ENCODE assay signal across 19 mouse cellular contexts in genomic region chr8:36007724-36008123, GRCm38 (mm10).
DNase-seq lines count a peak whose midpoint lies in the region; ATAC-seq and TF ChIP-seq lines count a peak whose summit lies in the region.
"Had no signal": no experiment of that assay in that cellular context is flagged by ENCODE, and none has a peak within 500 bp of the region (broad histone marks: within the 10 kb centered on the region; RNA-seq: fewer than 3 reads in every experiment).

No protein-coding gene starts in this region.

- no peak for TF ChIP-seq CTCF in kidney, adult 2 months (conservative IDR thresholded peaks at IDR 0.05; ENCODE audit: insufficient read depth, insufficient read length, low read depth, low read length)

- H3K36me3 ChIP-seq in kidney, adult 2 months (ENCODE audit: control insufficient read depth, insufficient read depth, low read length): no peaks in the 10 kb centered on the region
- H3K36me3 ChIP-seq in kidney, embryonic 16.5 days (ENCODE audit: insufficient read depth, low read length): no peaks in the 10 kb centered on the region
- H3K36me3 ChIP-seq: embryonic facial prominence, embryonic 10.5 days; embryonic facial prominence, embryonic 12.5 days; forebrain, embryonic 15.5 days had no signal

- no peak overlapping the region for H3K9ac ChIP-seq in kidney, embryonic 16.5 days (replicated peaks; ENCODE audit: low read length)
- H3K9ac ChIP-seq: embryonic facial prominence, embryonic 12.5 days; forebrain, embryonic 13.5 days; forebrain, embryonic 15.5 days; forebrain, postnatal 0 days had no signal

- 92% methylated on average over 1 of the region's 1 CpGs for WGBS in kidney, adult 2 months
- WGBS in kidney, embryonic 16.5 days: 84% methylated on average over 1 of the region's 1 CpGs

- no peaks in the 10 kb centered on the region for H3K4me1 ChIP-seq in kidney, adult 2 months (ENCODE audit: control insufficient read depth, insufficient read depth, low read length)
- H3K4me1 ChIP-seq in kidney, embryonic 16.5 days (ENCODE audit: insufficient read depth, low read length): no peaks in the 10 kb centered on the region
- H3K4me1 ChIP-seq: embryonic facial prominence, embryonic 12.5 days had no signal

- H3K9me3 ChIP-seq in kidney, embryonic 16.5 days (ENCODE audit: low read length): no peaks in the 10 kb centered on the region
- H3K9me3 ChIP-seq: forebrain, embryonic 13.5 days; forebrain, embryonic 15.5 days had no signal

- no peak overlapping the region for H3K27ac ChIP-seq in kidney, adult 2 months (ENCODE audit: insufficient read depth, low read depth, low read length)
- no peak overlapping the region for H3K27ac ChIP-seq in kidney, embryonic 16.5 days (ENCODE audit: low read length)
- H3K27ac ChIP-seq: embryonic facial prominence, embryonic 10.5 days; embryonic facial prominence, embryonic 12.5 days; forebrain, embryonic 13.5 days; forebrain, embryonic 15.5 days had no signal

- TF ChIP-seq POLR2A in kidney, adult 2 months (IDR thresholded peaks at IDR 0.05; ENCODE audit: low read depth, low read length): no peak

- H3K27me3 ChIP-seq in kidney, adult 2 months (replicated peaks; ENCODE audit: control insufficient read depth, insufficient read depth, low read length): no peaks in the 10 kb centered on the region
- H3K27me3 ChIP-seq in kidney, embryonic 16.5 days (ENCODE audit: insufficient read depth, low read length): no peaks in the 10 kb centered on the region
- H3K27me3 ChIP-seq: embryonic facial prominence, embryonic 12.5 days; forebrain, embryonic 13.5 days; forebrain, embryonic 15.5 days had no signal

- DNase-seq in cerebellum, postnatal 10 days: peak; percentile 28 to 52
- no peak for DNase-seq in cerebellum, adult 11-12 months
- peak; percentile 26 for DNase-seq in kidney, adult 2 months
- peak; percentile 9 for DNase-seq in NIH3T3 (ENCODE audit: low read depth)
- DNase-seq in thymus, postnatal 25 days: no peak
- no peak for DNase-seq in frontal cortex, postnatal 14 days (ENCODE audit: low spot score in 2 of 2)
- DNase-seq: adrenal gland, adult 8-10 months; adrenal gland, postnatal 14 days; adrenal gland, postnatal 36 days; cerebellum, adult 18-20 months; cerebellum, adult 8-10 months; cerebellum, adult 9-11 months; cerebellum, postnatal 25 days; forebrain, postnatal 0 days had no signal

- H3K4me3 ChIP-seq in kidney, adult 2 months (ENCODE audit: insufficient read depth, low read depth, low read length): no peak overlapping the region
- no peak overlapping the region for H3K4me3 ChIP-seq in kidney, embryonic 16.5 days (ENCODE audit: low read length)
- H3K4me3 ChIP-seq: embryonic facial prominence, embryonic 10.5 days; embryonic facial prominence, embryonic 12.5 days; forebrain, embryonic 13.5 days; forebrain, embryonic 15.5 days had no signal

- no peak overlapping the region for H3K4me2 ChIP-seq in kidney, embryonic 16.5 days (replicated peaks; ENCODE audit: low read depth, low read length)
- H3K4me2 ChIP-seq: embryonic facial prominence, embryonic 12.5 days; forebrain, embryonic 13.5 days; forebrain, embryonic 15.5 days had no signal

- no peak for ATAC-seq in kidney, embryonic 16.5 days (ENCODE audit: low FRiP score, low TSS enrichment)
- ATAC-seq: forebrain, embryonic 13.5 days; forebrain, embryonic 15.5 days; forebrain, postnatal 0 days had no signal

Comparison
In these comparisons a context has a peak if more than half of its experiments do, and no peak if none do; other contexts are left out.
1. DNase-seq: peak in cerebellum, postnatal 10 days (2 of 2), kidney, adult 2 months (single experiment) and NIH3T3 (single experiment); none in cerebellum, adult 11-12 months (single experiment), thymus, postnatal 25 days (single experiment) and frontal cortex, postnatal 14 days (0 of 2).